Mouse (Mus musculus): Measurements from ENCODE around the gene Trpm3.

DNA sequence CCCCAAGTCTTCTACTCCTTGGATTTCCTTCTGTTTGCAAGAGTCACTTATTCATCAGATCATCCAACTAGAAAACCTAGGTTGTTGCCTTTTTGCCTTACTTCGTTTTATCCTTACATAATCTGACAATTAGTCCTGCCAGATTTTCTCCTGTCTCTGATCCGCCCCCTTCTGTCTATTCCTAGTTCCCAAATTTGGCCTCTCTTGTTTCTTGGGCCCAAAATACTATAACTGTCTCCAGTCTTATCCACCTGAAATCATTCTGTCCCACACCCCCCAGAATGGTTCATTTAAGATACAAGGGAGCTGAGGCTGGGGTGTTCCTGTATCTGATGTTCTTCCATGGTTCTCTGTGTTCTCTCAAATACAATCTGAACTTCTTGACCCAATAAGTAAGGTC lies 318.1 kb downstream of the Trpm3 start:
- TF ChIP-seq CTCF (IDR thresholded peaks at IDR 0.05; ENCODE audit: low read depth) (no peak), EP300 (IDR thresholded peaks at IDR 0.05; ENCODE audit: low read depth) (no peak)
